ENCODE assay signal across 8 mouse cellular contexts in genomic region chr9:66796739-66797138, GRCm38 (mm10). TPM values are rescaled to one million over a fixed set of nuclear protein-coding genes. Genes with fewer than 3 reads are reported as not detected.
DNase-seq lines count a peak whose midpoint lies in the region; ATAC-seq and TF ChIP-seq lines count a peak whose summit lies in the region.

Gene Gm10647 (plus strand): TSS chr9:66797039.

- H3K4me3 ChIP-seq in cerebellum, adult 2 months (replicated peaks; ENCODE audit: insufficient read depth, low read depth, low read length): peak within 1 kb of the TSS; percentile 88
- H3K4me3 ChIP-seq in lung, embryonic 16.5 days (ENCODE audit: low read length): peak within 1 kb of the TSS; percentile 68
- peak within 1 kb of the TSS; percentile 63 for H3K4me3 ChIP-seq in limb, embryonic 11.5 days (ENCODE audit: low read depth, low read length)
- peak within 1 kb of the TSS; percentile 79 for H3K4me3 ChIP-seq in neural tube, embryonic 15.5 days (replicated peaks)

- H3K27me3 ChIP-seq in cerebellum, adult 2 months (ENCODE audit: control insufficient read depth, insufficient read depth, low read length): no peaks in the 10 kb centered on the region
- no peaks in the 10 kb centered on the region for H3K27me3 ChIP-seq in lung, embryonic 16.5 days (ENCODE audit: control insufficient read depth, insufficient read depth, low read depth, low read length)
- no peaks in the 10 kb centered on the region for H3K27me3 ChIP-seq in limb, embryonic 11.5 days (ENCODE audit: control insufficient read depth, insufficient read depth, low read length)
- no peaks in the 10 kb centered on the region; the same call in 1 of the 2 replicates for H3K27me3 ChIP-seq in neural tube, embryonic 15.5 days (replicated peaks)

- no peak for DNase-seq in cerebellum, adult 2 months
- DNase-seq in cerebellum, postnatal 4 days (ENCODE audit: low spot score in 2 of 2): no peak
- no peak for DNase-seq in lung, adult 18-20 months
- DNase-seq in limb, embryonic 11.5 days (ENCODE audit: low spot score): no peak
- DNase-seq in frontal cortex, postnatal 36 days (ENCODE audit: low spot score in 2 of 2): no peak
- DNase-seq in layer of hippocampus, postnatal 25 days (ENCODE audit: extremely low spot score in 1 of 2, low spot score in 1 of 2): no peak

- ATAC-seq in lung, embryonic 16.5 days (ENCODE audit: low read depth): no peak
- no peak for ATAC-seq in limb, embryonic 11.5 days (ENCODE audit: insufficient number of reproducible peaks, low FRiP score, low TSS enrichment, low read depth)
- ATAC-seq in neural tube, embryonic 15.5 days (ENCODE audit: low FRiP score): no peak

- no peak within 1 kb of the TSS for H3K27ac ChIP-seq in cerebellum, adult 2 months (ENCODE audit: insufficient read depth, low read length)
- peak within 1 kb of the TSS; percentile 97; the same call in 1 of the 2 replicates for H3K27ac ChIP-seq in lung, embryonic 16.5 days (ENCODE audit: low read length)
- H3K27ac ChIP-seq in limb, embryonic 11.5 days (replicated peaks; ENCODE audit: low read depth, low read length): peak within 1 kb of the TSS; percentile 36; the same call in 1 of the 2 replicates
- H3K27ac ChIP-seq in neural tube, embryonic 15.5 days (replicated peaks): peak within 1 kb of the TSS; percentile 92

- H3K9me3 ChIP-seq in lung, embryonic 16.5 days (ENCODE audit: control insufficient read depth, low read length): no peaks in the 10 kb centered on the region
- H3K9me3 ChIP-seq in limb, embryonic 11.5 days (ENCODE audit: control insufficient read depth, low read length): no peaks in the 10 kb centered on the region
- no peaks in the 10 kb centered on the region for H3K9me3 ChIP-seq in neural tube, embryonic 15.5 days (replicated peaks)

- 78% methylated on average over 5 of the region's 5 CpGs for WGBS in cerebellum, adult 2 months
- 66% methylated on average over 5 of the region's 5 CpGs for WGBS in lung, embryonic 16.5 days
- WGBS in limb, embryonic 11.5 days: 66% methylated on average over 5 of the region's 5 CpGs
- 82% methylated on average over 5 of the region's 5 CpGs for WGBS in neural tube, embryonic 15.5 days

- no peaks in the 10 kb centered on the region for H3K36me3 ChIP-seq in lung, embryonic 16.5 days (ENCODE audit: control insufficient read depth, insufficient read depth, low read length)
- no peaks in the 10 kb centered on the region for H3K36me3 ChIP-seq in limb, embryonic 11.5 days (ENCODE audit: control insufficient read depth, insufficient read depth, low read length)
- no peaks in the 10 kb centered on the region for H3K36me3 ChIP-seq in neural tube, embryonic 15.5 days

- TF ChIP-seq POLR2A in cerebellum, adult 2 months (IDR thresholded peaks at IDR 0.05; ENCODE audit: borderline replicate concordance, insufficient read depth, low read length): no peak

- peak within 1 kb of the TSS; percentile 75 for H3K9ac ChIP-seq in lung, embryonic 16.5 days (ENCODE audit: low read length)
- no peak within 1 kb of the TSS for H3K9ac ChIP-seq in limb, embryonic 11.5 days (ENCODE audit: low read length)
- H3K9ac ChIP-seq in neural tube, embryonic 15.5 days (replicated peaks): peak within 1 kb of the TSS; percentile 82

- H3K4me1 ChIP-seq in cerebellum, adult 2 months (ENCODE audit: control insufficient read depth, insufficient read depth, low read length): peaks cover 3% of the 10 kb centered on the region; the same call in 1 of the 2 replicates
- peaks cover 4% of the 10 kb centered on the region for H3K4me1 ChIP-seq in lung, embryonic 16.5 days (replicated peaks; ENCODE audit: control insufficient read depth, insufficient read depth, low read length)
- peaks cover 4% of the 10 kb centered on the region; the same call in 1 of the 2 replicates for H3K4me1 ChIP-seq in limb, embryonic 11.5 days (ENCODE audit: control insufficient read depth, insufficient read depth, low read length)
- H3K4me1 ChIP-seq in neural tube, embryonic 15.5 days: peaks cover 16% of the 10 kb centered on the region

- peak within 1 kb of the TSS; percentile 64 for H3K4me2 ChIP-seq in lung, embryonic 16.5 days (ENCODE audit: low read depth, low read length)
- H3K4me2 ChIP-seq in limb, embryonic 11.5 days (ENCODE audit: low read depth, severe bottlenecking): peak within 1 kb of the TSS; percentile 69
- H3K4me2 ChIP-seq in neural tube, embryonic 15.5 days: peak within 1 kb of the TSS; percentile 65

- no peak for TF ChIP-seq CTCF in cerebellum, adult 2 months (IDR thresholded peaks at IDR 0.05; ENCODE audit: borderline replicate concordance, insufficient read depth, low read depth, low read length)

RNA-seq across cellular contexts. Expression of gene Gm10647, which starts in this region (rescaled TPM):
- 0.33 and 0.44 TPM in 2 replicates for polyA plus RNA-seq in cerebellum, adult 2 months (2012; rRNA removed)
- 0.46 and 0.53 TPM in 2 replicates for polyA plus RNA-seq in lung, embryonic 16.5 days (2015; fragmentation: Nextera tagmentation; extraction: Ambion mirVana)
- polyA plus RNA-seq in limb, embryonic 11.5 days (2014; fragmentation: Nextera tagmentation; extraction: Ambion mirVana): 0.13 and 0.28 TPM in 2 replicates
- polyA plus RNA-seq in neural tube, embryonic 15.5 days (2015; fragmentation: Nextera tagmentation; extraction: Ambion mirVana): 0.36 and 0.49 TPM in 2 replicates
- total RNA-seq in layer of hippocampus, postnatal 25 days (2021): under 1 TPM; 0.22 to 0.94 TPM
